Mouse (Mus musculus) midbrain, embryonic 14.5 days (tissue): ENCODE data around the gene Fry. TPM values are rescaled to one million over a fixed set of nuclear protein-coding genes. Genes with fewer than 3 reads are reported as not detected.

ENCODE experiments used
- ATAC-seq: fragments of 200-750 bp; cut with Nextera tagmentation; 2 replicates; pipeline ENCODE4 v1.8.0; 2017; ENCODE audit warnings: moderate number of reproducible peaks, moderate library complexity; ENCODE audit not compliant: low FRiP score, low TSS enrichment
- DNase-seq: peaks from one replicate; pipeline ENCODE4 v3.0.0-alpha.2; 2015
- H3K27ac ChIP-seq: fragments of 300-500 bp; sonication (generic); replicated peaks from 2 replicates; pipeline ENCODE4 v1.5.1; 2014; ENCODE audit warnings: mild to moderate bottlenecking, low read depth, low read length, moderate library complexity
- H3K27me3 ChIP-seq: fragments of 300-500 bp; sonication (generic); 2 replicates; pipeline ENCODE4 v1.6.1; 2014; ENCODE audit warnings: low read length, control low read depth, mixed read lengths; ENCODE audit not compliant: control insufficient read depth, insufficient read depth
- H3K36me3 ChIP-seq: fragments of 300-500 bp; sonication (generic); 2 replicates; pipeline ENCODE4 v1.6.1; 2014; ENCODE audit warnings: low read length, control low read depth; ENCODE audit not compliant: control insufficient read depth, insufficient read depth
- H3K4me1 ChIP-seq: fragments of 300-500 bp; sonication (generic); 2 replicates; pipeline ENCODE4 v1.6.1; 2014; ENCODE audit warnings: mild to moderate bottlenecking, antibody characterized with exemption, low read length, control low read depth; ENCODE audit not compliant: control insufficient read depth, insufficient read depth
- H3K4me2 ChIP-seq: fragments of 300-500 bp; sonication (generic); 2 replicates; pipeline ENCODE4 v1.6.1; 2014; ENCODE audit warnings: mild to moderate bottlenecking, low read length, moderate library complexity
- H3K4me3 ChIP-seq: fragments of 300-500 bp; sonication (generic); replicated peaks from 2 replicates; pipeline ENCODE4 v1.5.1; 2014; ENCODE audit warnings: low read depth, low read length
- H3K9ac ChIP-seq: fragments of 300-500 bp; sonication (generic); replicated peaks from 2 replicates; pipeline ENCODE4 v1.6.1; 2014; ENCODE audit warnings: mild to moderate bottlenecking, low read length, moderate library complexity
- H3K9me3 ChIP-seq: fragments of 300-500 bp; sonication (generic); 2 replicates; pipeline ENCODE4 v1.6.1; 2016; ENCODE audit warnings: low read length, control low read depth, mixed read lengths; ENCODE audit not compliant: control insufficient read depth
- WGBS: fragments of 180-500 bp; shearing (Covaris S2); extraction: QIAGEN DNeasy Blood & Tissue Kit; methylation state at CpG from one replicate; pipeline ENCODE4 v1.1.7; 2014; 5-methylcytosine and 5-hydroxymethylcytosine counted together
- polyA plus RNA-seq: library from polyadenylated mRNA; unstranded; fragments of >200 nt; fragmentation: Nextera tagmentation; extraction: Ambion mirVana; gene quantifications from 2 replicates; pipeline ENCODE4 v1.2.1, GENCODE M21; 2014

The Fry gene
- polyA plus RNA-seq, 1 experiment from 2014 or later = 68.5 TPM

GRCm38 (mm10) chr5:150287949-150288348 lies 169.5 kb downstream of the Fry start:
- Histone ChIP-seq H3K36me3 (no peaks in the 10 kb centered on the region), H3K9ac (no peak overlapping the region), H3K4me1 (no peaks in the 10 kb centered on the region), H3K4me3 (no peak overlapping the region), H3K9me3 (no peaks in the 10 kb centered on the region), H3K4me2 (no peak overlapping the region), H3K27me3 (no peaks in the 10 kb centered on the region), H3K27ac (no peak overlapping the region)
- ATAC-seq = no peak
- WGBS = 87% methylated on average over 7 of the region's 7 CpGs
- DNase-seq = no peak

- H3K4me3 ChIP-seq = no peak overlapping the region
- no peak overlapping the region for H3K9ac ChIP-seq
- no peak; the same call in 1 of the 2 replicates for ATAC-seq
- H3K9me3 ChIP-seq = no peaks in the 10 kb centered on the region
- H3K36me3 ChIP-seq = no peaks in the 10 kb centered on the region
- H3K4me2 ChIP-seq = no peak overlapping the region
- DNase-seq = no peak
- H3K27ac ChIP-seq = no peak overlapping the region
- WGBS = 72% methylated on average over 8 of the region's 8 CpGs
- H3K27me3 ChIP-seq = no peaks in the 10 kb centered on the region
- H3K4me1 ChIP-seq = no peaks in the 10 kb centered on the region
Measured at GRCm38 (mm10) chr5:150289611-150290010, 171.2 kb downstream of the Fry start.

GRCm38 (mm10) chr5:150290494-150291199 lies 172.2 kb downstream of the Fry start:
- Histone ChIP-seq H3K4me3 (no peak overlapping the region), H3K9me3 (no peaks in the 10 kb centered on the region), H3K27ac (no peak overlapping the region), H3K9ac (no peak overlapping the region), H3K36me3 (no peaks in the 10 kb centered on the region), H3K4me2 (no peak overlapping the region), H3K4me1 (no peaks in the 10 kb centered on the region), H3K27me3 (no peaks in the 10 kb centered on the region)
- ATAC-seq (no peak), DNase-seq (no peak)
- 80% methylated on average over 4 of the region's 4 CpGs for WGBS

GRCm38 (mm10) chr5:150291216-150291615 lies 172.8 kb downstream of the Fry start:
- H3K4me2 ChIP-seq = no peak overlapping the region
- no peaks in the 10 kb centered on the region for H3K36me3 ChIP-seq
- no peak overlapping the region for H3K4me3 ChIP-seq
- no peaks in the 10 kb centered on the region for H3K27me3 ChIP-seq
- no peaks in the 10 kb centered on the region for H3K9me3 ChIP-seq
- DNase-seq = no peak
- no peaks in the 10 kb centered on the region for H3K4me1 ChIP-seq
- WGBS = 94% methylated on average over 6 of the region's 6 CpGs
- no peak for ATAC-seq
- H3K27ac ChIP-seq = no peak overlapping the region
- no peak overlapping the region for H3K9ac ChIP-seq

GRCm38 (mm10) chr5:150292186-150292585 lies 173.7 kb downstream of the Fry start:
- Histone ChIP-seq H3K4me2 (no peak overlapping the region), H3K36me3 (no peaks in the 10 kb centered on the region), H3K4me3 (no peak overlapping the region), H3K4me1 (no peaks in the 10 kb centered on the region), H3K9ac (no peak overlapping the region), H3K27me3 (no peaks in the 10 kb centered on the region), H3K9me3 (no peaks in the 10 kb centered on the region), H3K27ac (no peak overlapping the region)
- WGBS = 46% methylated on average over 3 of the region's 3 CpGs
- no peak for ATAC-seq
- DNase-seq = no peak

GRCm38 (mm10) chr5:150294306-150294705 lies 175.9 kb downstream of the Fry start:
- ATAC-seq = no peak
- Histone ChIP-seq H3K4me1 (no peaks in the 10 kb centered on the region), H3K4me3 (no peak overlapping the region), H3K4me2 (no peak overlapping the region), H3K27me3 (no peaks in the 10 kb centered on the region), H3K9me3 (no peaks in the 10 kb centered on the region), H3K27ac (no peak overlapping the region), H3K9ac (no peak overlapping the region), H3K36me3 (no peaks in the 10 kb centered on the region)
- DNase-seq = no peak
- 56% methylated on average over 11 of the region's 11 CpGs for WGBS

GRCm38 (mm10) chr5:150295096-150295495 lies 176.7 kb downstream of the Fry start:
- H3K9ac ChIP-seq = no peak overlapping the region
- H3K36me3 ChIP-seq = no peaks in the 10 kb centered on the region
- no peak overlapping the region for H3K27ac ChIP-seq
- H3K9me3 ChIP-seq = no peaks in the 10 kb centered on the region
- no peak for DNase-seq
- H3K4me1 ChIP-seq = no peaks in the 10 kb centered on the region
- no peak for ATAC-seq
- H3K4me3 ChIP-seq = no peak overlapping the region
- H3K4me2 ChIP-seq = no peak overlapping the region
- no peaks in the 10 kb centered on the region for H3K27me3 ChIP-seq
- whole genome bisulfite sequencing = 81% methylated on average over 11 of the region's 11 CpGs

- WGBS = 78% methylated on average over 6 of the region's 6 CpGs
- Histone ChIP-seq H3K9ac (no peak overlapping the region), H3K4me1 (no peaks in the 10 kb centered on the region), H3K36me3 (no peaks in the 10 kb centered on the region), H3K27me3 (no peaks in the 10 kb centered on the region), H3K4me3 (no peak overlapping the region), H3K27ac (no peak overlapping the region), H3K4me2 (no peak overlapping the region), H3K9me3 (no peaks in the 10 kb centered on the region)
- DNase-seq (no peak), ATAC-seq (no peak)
Measured at GRCm38 (mm10) chr5:150298969-150299368, 180.5 kb downstream of the Fry start.

GRCm38 (mm10) chr5:150302123-150302522 lies 183.7 kb downstream of the Fry start:
- Histone ChIP-seq H3K36me3 (no peaks in the 10 kb centered on the region), H3K4me3 (no peak overlapping the region), H3K9ac (no peak overlapping the region), H3K4me2 (no peak overlapping the region), H3K4me1 (no peaks in the 10 kb centered on the region), H3K27ac (no peak overlapping the region), H3K9me3 (no peaks in the 10 kb centered on the region), H3K27me3 (no peaks in the 10 kb centered on the region)
- DNase-seq = no peak
- WGBS = 81% methylated on average over 2 of the region's 2 CpGs
- ATAC-seq = no peak
